Mouse (Mus musculus) C2C12 (cell line): ENCODE data around the gene Adamts17.

Source experiments
- CEBPB ChIP-seq: IDR thresholded peaks from one replicate; pipeline ENCODE4 v1.6.1; 2011; ENCODE audit warnings: low read depth, mild to moderate bottlenecking, control low read depth, moderate library complexity
- CTCF ChIP-seq: IDR thresholded peaks from one replicate; pipeline ENCODE4 v1.5.1; 2011; ENCODE audit not compliant: control insufficient read depth, insufficient read depth, insufficient read length
- FOSL1 ChIP-seq: IDR thresholded peaks from one replicate; pipeline ENCODE4 v1.8.0; 2011; ENCODE audit warnings: mild to moderate bottlenecking, low read length; ENCODE audit not compliant: poor library complexity, insufficient read depth, severe bottlenecking

DNA sequence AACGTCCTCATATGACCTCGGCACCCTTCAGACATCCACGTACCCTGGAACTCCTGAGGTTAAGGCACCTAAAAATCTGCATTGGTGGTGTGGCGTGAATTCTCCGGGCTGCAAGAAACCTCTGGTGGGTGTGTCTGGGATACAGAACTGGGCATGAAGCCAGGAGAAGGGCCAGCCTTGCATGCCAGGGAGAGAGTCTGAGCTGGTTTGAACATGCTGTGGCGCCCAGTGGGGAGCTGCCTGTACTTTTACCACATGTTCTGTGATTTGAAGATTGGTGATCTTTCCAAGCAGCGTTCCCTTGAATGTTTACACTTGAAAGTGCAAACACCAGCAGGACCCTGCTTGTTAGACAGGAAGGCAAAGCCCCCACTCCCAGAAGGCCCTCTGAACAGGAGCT is 306.2 kb downstream of the Adamts17 start:
- TF ChIP-seq CTCF (no peak), FOSL1 (no peak), CEBPB (no peak)
